Mouse (Mus musculus): ENCODE results near the gene Pclaf. TPM values are rescaled to one million over a fixed set of nuclear protein-coding genes. Genes with fewer than 3 reads are reported as not detected.
A peak's percentile ranks its signal among the peaks of the same experiment; 100 is the strongest.

Gene Pclaf
- 1 to 10 TPM; 1.4 to 3.6 TPM for total RNA-seq (2021)

GRCm38 (mm10) chr9:65890143-65890628 is at the start of gene Pclaf:
Pclaf (plus strand) TSS chr9:65890237.
- intact Hi-C loops (cut with DNase I): no loop called here

GRCm38 (mm10) chr9:65844421-65845165 is 45.4 kb upstream of the Pclaf start:
- intact Hi-C loops (cut with DNase I): no loop called here
- DNase-seq (ENCODE audit: extremely low spot score in 1 of 2, low spot score in 2 of 2): peak in 1 of 2 experiments; percentile 51

More at GRCm38 (mm10) chr9:65890143-65890628, at the start of gene Pclaf:
- DNase-seq (ENCODE audit: extremely low spot score in 1 of 2, low spot score in 2 of 2): peak; percentile 61 to 80

- DNase-seq (ENCODE audit: extremely low spot score in 1 of 2, low spot score in 2 of 2): peak in 1 of 2 experiments; percentile 40
- intact Hi-C loops (cut with DNase I): no loop called here
Measured at GRCm38 (mm10) chr9:65848154-65848553, 41.9 kb upstream of the Pclaf start.

- intact Hi-C loops (cut with DNase I): loop anchor here (2.0 to 5.0 kb wide), 3 partner anchors 155 to 243 kb away; partner anchors contain the start of gene Oaz2
- DNase-seq (ENCODE audit: extremely low spot score in 1 of 2, low spot score in 2 of 2): no peak
Measured at GRCm38 (mm10) chr9:65850203-65850602, 39.8 kb upstream of the Pclaf start.

GRCm38 (mm10) chr9:65859656-65860055 is 30.4 kb upstream of the Pclaf start:
- intact Hi-C loops (cut with DNase I): no loop called here
- DNase-seq (ENCODE audit: extremely low spot score in 1 of 2, low spot score in 2 of 2): no peak

- peak; percentile 86 to 94 for DNase-seq (ENCODE audit: extremely low spot score in 1 of 2, low spot score in 2 of 2)
- intact Hi-C loops (cut with DNase I): no loop called here
Measured at GRCm38 (mm10) chr9:65884564-65885315, 5.3 kb upstream of the Pclaf start.

GRCm38 (mm10) chr9:65891126-65891525 is 1.1 kb downstream of the Pclaf start:
- no peak for DNase-seq (ENCODE audit: extremely low spot score in 1 of 2, low spot score in 2 of 2)

GRCm38 (mm10) chr9:65896977-65897376 is 6.9 kb downstream of the Pclaf start:
- intact Hi-C loops (cut with DNase I): no loop called here
- no peak for DNase-seq (ENCODE audit: extremely low spot score in 1 of 2, low spot score in 2 of 2)

More at GRCm38 (mm10) chr9:65891126-65891525, 1.1 kb downstream of the Pclaf start:
- intact Hi-C loops (cut with DNase I): no loop called here

GRCm38 (mm10) chr9:65902879-65903278 is 12.8 kb downstream of the Pclaf start:
- DNase-seq (ENCODE audit: extremely low spot score in 1 of 2, low spot score in 2 of 2): no peak
- intact Hi-C loops (cut with DNase I): no loop called here

- intact Hi-C loops (cut with DNase I): no loop called here
- DNase-seq (ENCODE audit: extremely low spot score in 1 of 2, low spot score in 2 of 2): no peak
Measured at GRCm38 (mm10) chr9:65903419-65903818, 13.4 kb downstream of the Pclaf start.

- intact Hi-C loops (cut with DNase I): loop anchor here (2.0 kb wide), 1 partner anchor 96 kb away; no protein-coding TSS in a partner anchor
Measured at GRCm38 (mm10) chr9:65908394-65909300, 18.6 kb downstream of the Pclaf start, which contains the start of the genes Trip4 and Csnk1g1. Trip4 (minus strand) TSS chr9:65908794. Csnk1g1 (plus strand) TSS chr9:65908924.

GRCm38 (mm10) chr9:65909301-65909801 is 19.3 kb downstream of the Pclaf start:
- peak; percentile 27 to 86 for DNase-seq (ENCODE audit: extremely low spot score in 1 of 2, low spot score in 2 of 2)

More at GRCm38 (mm10) chr9:65908394-65909300, 18.6 kb downstream of the Pclaf start, which contains the start of the genes Trip4 and Csnk1g1:
- DNase-seq (ENCODE audit: extremely low spot score in 1 of 2, low spot score in 2 of 2): peak; percentile 97

GRCm38 (mm10) chr9:65909837-65910236 is 19.8 kb downstream of the Pclaf start:
- no peak for DNase-seq (ENCODE audit: extremely low spot score in 1 of 2, low spot score in 2 of 2)
- intact Hi-C loops (cut with DNase I): loop anchor here (2.0 to 10.0 kb wide), 2 partner anchors 95 to 195 kb away; no protein-coding TSS in a partner anchor

More at GRCm38 (mm10) chr9:65909301-65909801, 19.3 kb downstream of the Pclaf start:
- intact Hi-C loops (cut with DNase I): loop anchor here (2.0 kb wide), 1 partner anchor 95 kb away; no protein-coding TSS in a partner anchor

GRCm38 (mm10) chr9:65913976-65914375 is 23.9 kb downstream of the Pclaf start:
- intact Hi-C loops (cut with DNase I): loop anchor here (10.0 kb wide), 1 partner anchor 191 kb away; no protein-coding TSS in a partner anchor
- no peak for DNase-seq (ENCODE audit: extremely low spot score in 1 of 2, low spot score in 2 of 2)

- intact Hi-C loops (cut with DNase I): loop anchor here (10.0 kb wide), 1 partner anchor 188 kb away; no protein-coding TSS in a partner anchor
- no peak for DNase-seq (ENCODE audit: extremely low spot score in 1 of 2, low spot score in 2 of 2)
Measured at GRCm38 (mm10) chr9:65917015-65917414, 27.0 kb downstream of the Pclaf start.

GRCm38 (mm10) chr9:65928456-65928855 is 38.4 kb downstream of the Pclaf start:
- no peak for DNase-seq (ENCODE audit: extremely low spot score in 1 of 2, low spot score in 2 of 2)
- intact Hi-C loops (cut with DNase I): no loop called here

GRCm38 (mm10) chr9:65929826-65930225 is 39.8 kb downstream of the Pclaf start:
- DNase-seq (ENCODE audit: extremely low spot score in 1 of 2, low spot score in 2 of 2): no peak
- intact Hi-C loops (cut with DNase I): no loop called here

- no peak for DNase-seq (ENCODE audit: extremely low spot score in 1 of 2, low spot score in 2 of 2)
- intact Hi-C loops (cut with DNase I): no loop called here
Measured at GRCm38 (mm10) chr9:65937566-65937965, 47.5 kb downstream of the Pclaf start.

Measured in left cerebral cortex, postnatal 10 days (tissue).